Mouse (Mus musculus): ENCODE measurements around the gene Gm45837. TPM values are rescaled to one million over a fixed set of nuclear protein-coding genes. Genes with fewer than 3 reads are reported as not detected.

Gm45837 gene
- polyA plus RNA-seq, 1 experiment from 2014 or later: not detected

DNA sequence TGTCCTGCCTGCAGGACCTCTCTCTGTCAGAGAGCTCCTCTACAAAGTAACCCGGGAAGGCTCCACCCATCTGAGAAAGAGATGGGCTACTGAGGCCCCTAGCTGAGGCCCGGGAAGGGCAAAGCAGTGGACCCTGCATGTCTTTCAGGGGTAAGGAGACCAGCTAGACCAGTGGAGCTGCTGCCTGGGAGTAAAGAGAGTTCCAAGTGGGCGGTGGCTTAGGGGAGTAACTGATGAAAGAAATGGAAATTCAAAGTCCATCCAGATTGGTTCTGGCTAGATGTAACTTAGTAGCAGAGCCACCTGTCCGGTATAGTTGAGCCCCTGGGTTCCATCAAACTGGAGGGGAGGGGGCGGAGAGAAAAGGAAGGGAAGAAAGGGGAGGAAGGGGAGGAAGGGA is 123.7 kb downstream of the Gm45837 start:
- Histone ChIP-seq H3K4me2 (no peak overlapping the region), H3K27me3 (0 out of 2 replicates have a peak, but pooled peaks cover 2% of the 10 kb centered on the region), H3K36me3 (no peaks in the 10 kb centered on the region), H3K27ac (no peak overlapping the region), H3K4me1 (replicated peaks) (0 out of 2 replicates have a peak, but pooled peaks cover 5% of the 10 kb centered on the region), H3K4me3 (replicated peaks) (no peak overlapping the region), H3K9ac (replicated peaks) (no peak overlapping the region), H3K9me3 (no peaks in the 10 kb centered on the region)
- WGBS: 31% methylated on average over 5 of the region's 5 CpGs
- ATAC-seq (ENCODE audit: insufficient number of reproducible peaks, insufficient read depth, low FRiP score, low TSS enrichment, low read depth): no peak

GRCm38 (mm10) chr7:101535102-101535501 is 124.4 kb downstream of the Gm45837 start:
- no peak overlapping the region for H3K4me2 ChIP-seq
- no peak overlapping the region for H3K9ac ChIP-seq (replicated peaks)
- no peak for ATAC-seq (ENCODE audit: insufficient number of reproducible peaks, insufficient read depth, low FRiP score, low TSS enrichment, low read depth)
- 0 out of 2 replicates have a peak, but pooled peaks cover 2% of the 10 kb centered on the region for H3K27me3 ChIP-seq
- 73% methylated on average over 10 of the region's 10 CpGs for WGBS
- no peaks in the 10 kb centered on the region for H3K36me3 ChIP-seq
- H3K4me3 ChIP-seq (replicated peaks): no peak overlapping the region
- 0 out of 2 replicates have a peak, but pooled peaks cover 5% of the 10 kb centered on the region for H3K4me1 ChIP-seq (replicated peaks)
- no peak overlapping the region for H3K27ac ChIP-seq
- no peaks in the 10 kb centered on the region for H3K9me3 ChIP-seq

DNA sequence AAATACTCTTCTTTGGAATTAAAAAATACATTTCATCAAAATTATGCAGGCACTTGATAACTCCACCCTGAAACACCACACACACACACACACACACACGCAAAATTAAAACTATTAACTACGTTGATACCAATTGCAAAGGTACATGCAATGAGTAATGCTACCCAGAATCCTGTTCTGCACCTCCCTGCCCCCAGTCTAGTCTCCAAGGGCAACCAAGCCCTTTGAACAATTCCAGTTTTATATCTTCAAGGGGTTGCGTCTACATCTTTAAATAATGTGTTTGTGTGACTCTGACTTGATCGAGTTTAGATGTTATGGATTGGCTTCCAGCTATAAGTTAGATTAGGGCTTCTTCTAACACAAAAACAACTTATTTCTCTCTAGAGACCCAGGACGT is 124.8 kb downstream of the Gm45837 start:
- no peak for ATAC-seq (ENCODE audit: insufficient number of reproducible peaks, insufficient read depth, low FRiP score, low TSS enrichment, low read depth)
- no peak overlapping the region for H3K4me2 ChIP-seq
- H3K4me1 ChIP-seq (replicated peaks): 0 out of 2 replicates have a peak, but pooled peaks cover 5% of the 10 kb centered on the region
- 78% methylated on average over 5 of the region's 5 CpGs for WGBS
- no peaks in the 10 kb centered on the region for H3K9me3 ChIP-seq
- no peak overlapping the region for H3K27ac ChIP-seq
- no peak overlapping the region for H3K4me3 ChIP-seq (replicated peaks)
- H3K36me3 ChIP-seq: no peaks in the 10 kb centered on the region
- H3K9ac ChIP-seq (replicated peaks): no peak overlapping the region
- H3K27me3 ChIP-seq: 0 out of 2 replicates have a peak, but pooled peaks cover 2% of the 10 kb centered on the region

DNA sequence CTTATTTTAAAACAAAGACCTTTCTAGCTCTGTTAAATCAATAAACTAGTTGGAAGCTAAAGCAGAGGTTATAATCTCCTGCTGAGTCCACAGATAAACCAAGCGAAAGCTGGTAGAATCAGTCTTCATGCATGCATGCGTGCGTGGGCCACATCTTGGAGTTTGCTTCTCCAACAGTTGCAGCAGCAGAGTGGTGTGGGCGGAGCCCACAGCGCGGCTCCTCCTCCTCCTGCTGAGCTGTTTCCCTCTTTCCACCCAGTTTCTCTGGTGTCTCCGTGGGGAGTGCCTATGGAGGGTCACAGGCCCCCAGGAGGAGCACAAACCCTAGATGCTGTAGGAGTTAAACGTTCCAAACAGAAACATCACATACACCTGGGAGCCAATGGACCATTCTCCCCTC is 126.9 kb downstream of the Gm45837 start:
- no peaks in the 10 kb centered on the region for H3K36me3 ChIP-seq
- H3K9ac ChIP-seq (replicated peaks): no peak overlapping the region
- H3K9me3 ChIP-seq: no peaks in the 10 kb centered on the region
- H3K4me1 ChIP-seq (replicated peaks): 0 out of 2 replicates have a peak, but pooled peaks cover 5% of the 10 kb centered on the region
- no peak overlapping the region for H3K4me3 ChIP-seq (replicated peaks)
- 52% methylated on average over 8 of the region's 8 CpGs for WGBS
- no peak for ATAC-seq (ENCODE audit: insufficient number of reproducible peaks, insufficient read depth, low FRiP score, low TSS enrichment, low read depth)
- no peak overlapping the region for H3K27ac ChIP-seq
- 0 out of 2 replicates have a peak, but pooled peaks cover 2% of the 10 kb centered on the region for H3K27me3 ChIP-seq
- no peak overlapping the region for H3K4me2 ChIP-seq

GRCm38 (mm10) chr7:101538141-101538933 is 127.7 kb downstream of the Gm45837 start:
- no peaks in the 10 kb centered on the region for H3K9me3 ChIP-seq
- 0 out of 2 replicates have a peak, but pooled peaks cover 5% of the 10 kb centered on the region for H3K4me1 ChIP-seq (replicated peaks)
- ATAC-seq (ENCODE audit: insufficient number of reproducible peaks, insufficient read depth, low FRiP score, low TSS enrichment, low read depth): no peak
- H3K4me2 ChIP-seq: no peak overlapping the region
- no peak overlapping the region for H3K9ac ChIP-seq (replicated peaks)
- H3K4me3 ChIP-seq (replicated peaks): no peak overlapping the region
- 0 out of 2 replicates have a peak, but pooled peaks cover 2% of the 10 kb centered on the region for H3K27me3 ChIP-seq
- WGBS: 64% methylated on average over 14 of the region's 14 CpGs
- H3K27ac ChIP-seq: no peak overlapping the region
- H3K36me3 ChIP-seq: no peaks in the 10 kb centered on the region

DNA sequence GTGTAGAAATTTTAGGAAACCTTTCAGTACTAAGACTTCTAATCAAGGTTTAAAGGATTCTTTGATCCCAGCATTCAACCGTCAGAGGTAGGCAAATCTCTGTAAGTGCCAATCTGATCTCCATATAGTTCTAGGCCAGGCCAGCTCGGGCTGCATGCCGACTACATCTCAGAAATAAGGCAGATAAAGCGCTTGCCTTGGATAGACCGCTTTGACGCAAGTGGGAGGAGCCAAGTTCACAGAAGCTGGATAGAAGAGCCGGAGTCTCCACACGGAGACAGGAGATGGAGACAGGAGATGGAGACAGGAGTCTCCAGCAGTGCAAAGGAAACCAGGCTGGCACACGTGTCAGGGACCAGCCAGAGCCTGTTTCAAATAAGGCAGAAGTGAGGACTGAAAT is 129.1 kb downstream of the Gm45837 start:
- no peak overlapping the region for H3K4me3 ChIP-seq (replicated peaks)
- WGBS: 43% methylated on average over 9 of the region's 9 CpGs
- no peaks in the 10 kb centered on the region for H3K4me1 ChIP-seq (replicated peaks)
- H3K27me3 ChIP-seq: 0 out of 2 replicates have a peak, but pooled peaks cover 2% of the 10 kb centered on the region
- H3K36me3 ChIP-seq: no peaks in the 10 kb centered on the region
- no peak overlapping the region for H3K27ac ChIP-seq
- ATAC-seq (ENCODE audit: insufficient number of reproducible peaks, insufficient read depth, low FRiP score, low TSS enrichment, low read depth): no peak
- no peak overlapping the region for H3K4me2 ChIP-seq
- H3K9ac ChIP-seq (replicated peaks): no peak overlapping the region
- no peaks in the 10 kb centered on the region for H3K9me3 ChIP-seq

- ATAC-seq (ENCODE audit: insufficient number of reproducible peaks, insufficient read depth, low FRiP score, low TSS enrichment, low read depth): no peak
- Histone ChIP-seq H3K36me3 (no peaks in the 10 kb centered on the region), H3K9me3 (no peaks in the 10 kb centered on the region), H3K9ac (replicated peaks) (no peak overlapping the region), H3K4me3 (replicated peaks) (no peak overlapping the region), H3K27ac (no peak overlapping the region), H3K27me3 (0 out of 2 replicates have a peak, but pooled peaks cover 2% of the 10 kb centered on the region), H3K4me2 (no peak overlapping the region), H3K4me1 (replicated peaks) (no peaks in the 10 kb centered on the region)
- 57% methylated on average over 5 of the region's 5 CpGs for whole genome bisulfite sequencing
These were observed 130.0 kb downstream of the Gm45837 start for GRCm38 (mm10) chr7:101540684-101541083.

GRCm38 (mm10) chr7:101541132-101541531 is 130.4 kb downstream of the Gm45837 start:
- no peaks in the 10 kb centered on the region for H3K9me3 ChIP-seq
- H3K4me2 ChIP-seq: peak overlapping the region; percentile 21
- H3K9ac ChIP-seq (replicated peaks): no peak overlapping the region
- under 1% methylated on average over 11 of the region's 11 CpGs for WGBS
- 0 out of 2 replicates have a peak, but pooled peaks cover 2% of the 10 kb centered on the region for H3K27me3 ChIP-seq
- no peaks in the 10 kb centered on the region for H3K4me1 ChIP-seq (replicated peaks)
- H3K4me3 ChIP-seq (replicated peaks): no peak overlapping the region
- no peak for ATAC-seq (ENCODE audit: insufficient number of reproducible peaks, insufficient read depth, low FRiP score, low TSS enrichment, low read depth)
- H3K27ac ChIP-seq: no peak overlapping the region
- H3K36me3 ChIP-seq: no peaks in the 10 kb centered on the region

DNA sequence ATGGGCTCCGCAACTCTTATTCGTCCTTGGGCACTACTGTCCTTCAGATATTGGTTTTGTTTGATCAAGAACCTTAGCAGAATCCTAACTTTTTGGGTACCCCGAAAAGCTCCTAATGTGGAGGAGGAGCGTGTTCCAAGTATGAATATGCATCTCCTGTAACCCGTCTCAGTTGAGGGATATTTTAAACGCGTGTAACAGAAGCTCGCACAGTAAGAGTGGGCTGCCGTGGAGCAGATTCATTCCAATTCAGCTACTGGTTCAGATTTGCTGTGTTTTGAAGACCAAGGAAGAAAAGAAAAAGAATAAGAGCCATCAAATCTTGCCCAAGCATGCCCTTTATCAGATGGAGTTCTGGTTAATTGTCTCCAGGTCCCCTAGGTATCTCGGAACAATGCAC is 131.0 kb downstream of the Gm45837 start:
- 75% methylated on average over 10 of the region's 10 CpGs for WGBS
- peak overlapping the region; percentile 21 for H3K4me2 ChIP-seq
- no peak overlapping the region for H3K27ac ChIP-seq
- H3K9ac ChIP-seq (replicated peaks): no peak overlapping the region
- no peaks in the 10 kb centered on the region for H3K36me3 ChIP-seq
- no peak overlapping the region for H3K4me3 ChIP-seq (replicated peaks)
- no peaks in the 10 kb centered on the region for H3K9me3 ChIP-seq
- no peaks in the 10 kb centered on the region for H3K4me1 ChIP-seq (replicated peaks)
- H3K27me3 ChIP-seq: 0 out of 2 replicates have a peak, but pooled peaks cover 2% of the 10 kb centered on the region
- ATAC-seq (ENCODE audit: insufficient number of reproducible peaks, insufficient read depth, low FRiP score, low TSS enrichment, low read depth): no peak

GRCm38 (mm10) chr7:101547651-101548050 is 137.0 kb downstream of the Gm45837 start:
- no peaks in the 10 kb centered on the region for H3K27me3 ChIP-seq
- no peak overlapping the region for H3K4me3 ChIP-seq (replicated peaks)
- WGBS: 67% methylated on average over 3 of the region's 3 CpGs
- no peak overlapping the region for H3K4me2 ChIP-seq
- no peaks in the 10 kb centered on the region for H3K4me1 ChIP-seq (replicated peaks)
- no peaks in the 10 kb centered on the region for H3K36me3 ChIP-seq
- no peak overlapping the region for H3K27ac ChIP-seq
- H3K9ac ChIP-seq (replicated peaks): no peak overlapping the region
- H3K9me3 ChIP-seq: no peaks in the 10 kb centered on the region
- ATAC-seq (ENCODE audit: insufficient number of reproducible peaks, insufficient read depth, low FRiP score, low TSS enrichment, low read depth): no peak

DNA sequence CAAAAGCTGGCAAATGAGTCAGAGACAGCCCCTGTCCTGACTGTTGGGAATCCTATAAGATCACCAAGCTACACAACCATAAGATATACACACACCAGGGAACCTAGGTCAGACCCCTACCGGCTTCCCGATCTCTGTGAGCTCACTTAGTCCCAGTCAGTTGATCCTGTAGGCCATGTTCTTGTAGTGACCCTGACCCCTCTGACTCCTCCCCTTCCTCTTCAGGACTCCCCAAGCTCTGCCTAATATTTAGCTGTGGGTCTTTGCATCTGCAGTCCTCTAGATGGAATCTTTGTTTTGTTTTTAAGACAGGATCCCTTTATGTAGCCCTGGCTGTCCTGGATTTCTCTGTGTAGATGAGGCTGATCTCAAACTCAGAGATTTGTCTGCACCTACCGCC is 138.6 kb downstream of the Gm45837 start:
- Histone ChIP-seq H3K4me3 (replicated peaks) (no peak overlapping the region), H3K36me3 (no peaks in the 10 kb centered on the region), H3K27me3 (no peaks in the 10 kb centered on the region), H3K9ac (replicated peaks) (no peak overlapping the region), H3K27ac (no peak overlapping the region), H3K4me1 (replicated peaks) (no peaks in the 10 kb centered on the region), H3K4me2 (no peak overlapping the region), H3K9me3 (no peaks in the 10 kb centered on the region)
- 86% methylated on average over 3 of the region's 3 CpGs for WGBS
- ATAC-seq (ENCODE audit: insufficient number of reproducible peaks, insufficient read depth, low FRiP score, low TSS enrichment, low read depth): no peak
